Mouse (Mus musculus) bone marrow macrophage, adult 2 months (primary cell): ENCODE measurements around the gene Vmn1r204. TPM values are rescaled to one million over a fixed set of nuclear protein-coding genes. Genes with fewer than 3 reads are reported as not detected.
"Not testable (repeated sequence)": the region's sequence is repeated elsewhere in the genome, so short reads cannot be mapped to it uniquely, and the experiment has no call there.

ENCODE experiments used
- H3K27ac ChIP-seq: 2 replicates; pipeline ENCODE4 v1.5.1; 2012; ENCODE audit warnings: low read depth, low read length; ENCODE audit not compliant: insufficient read depth
- H3K4me1 ChIP-seq: 2 replicates; pipeline ENCODE4 v1.6.1; 2012; ENCODE audit warnings: low read length; ENCODE audit not compliant: control insufficient read depth, insufficient read depth
- H3K4me3 ChIP-seq: 2 replicates; pipeline ENCODE4 v1.5.1; 2012; ENCODE audit warnings: mild to moderate bottlenecking, low read length, moderate library complexity; ENCODE audit not compliant: insufficient read depth
- CTCF ChIP-seq: IDR thresholded peaks from 2 replicates; pipeline ENCODE4 v1.5.1; 2012; ENCODE audit warnings: low read depth, mild to moderate bottlenecking, low read length, moderate library complexity
- POLR2A ChIP-seq: IDR thresholded peaks from 2 replicates; pipeline ENCODE4 v1.6.1; 2012; ENCODE audit warnings: mild to moderate bottlenecking, low read depth, low read length, borderline replicate concordance
- polyA plus RNA-seq: library from polyadenylated mRNA; stranded (reverse); fragments of >200 nt; gene quantifications from 2 replicates; pipeline ENCODE4 v1.2.4, GENCODE M21; 2012; ENCODE audit not compliant: missing spikeins, insufficient read depth, insufficient read length

The Vmn1r204 gene
- not detected in 2 replicates for polyA plus RNA-seq

- not testable (repeated sequence) for H3K4me1 ChIP-seq, H3K27ac ChIP-seq, H3K4me3 ChIP-seq
Measured at GRCm38 (mm10) chr13:22552898-22553297, at the start of gene Vmn1r204. Gene Vmn1r204 (plus strand): TSS chr13:22553198.

GRCm38 (mm10) chr13:22505281-22505680 is 47.7 kb upstream of the Vmn1r204 start, which contains the start of gene Vmn1r202:
Gene Vmn1r202 (minus strand): TSS chr13:22505381.
- TF ChIP-seq POLR2A (no peak), CTCF (no peak)
- H3K27ac ChIP-seq: no peak within 1 kb of the TSS
- H3K4me1 ChIP-seq: no peaks in the 10 kb centered on the region
- no peak within 1 kb of the TSS for H3K4me3 ChIP-seq

DNA sequence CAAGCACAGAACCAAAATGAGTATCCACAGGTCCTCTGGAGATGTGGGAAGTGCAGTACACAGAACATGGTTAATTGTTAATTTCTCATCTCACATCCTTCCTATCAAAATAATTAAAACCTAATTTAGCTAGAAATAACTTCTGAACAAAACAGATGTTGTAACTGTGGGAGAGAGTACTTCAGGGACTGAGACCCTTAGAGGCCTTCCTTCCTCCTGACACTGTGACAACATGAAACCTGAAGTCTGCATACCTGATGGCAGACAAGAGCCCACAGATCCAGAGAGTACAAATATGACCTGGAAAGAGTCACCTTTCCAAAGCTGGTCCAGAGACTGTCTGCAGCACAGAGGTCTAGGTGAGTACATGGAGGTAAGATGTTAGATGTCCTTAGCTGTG is 35.2 kb upstream of the Vmn1r204 start, which contains the start of gene Vmn1r203:
TSS of gene Vmn1r203 (plus strand) at position 301 of the 400 bp plus-strand sequence.
- no peaks in the 10 kb centered on the region for H3K4me1 ChIP-seq
- no peak within 1 kb of the TSS for H3K27ac ChIP-seq
- no peak for TF ChIP-seq POLR2A
- no peak within 1 kb of the TSS for H3K4me3 ChIP-seq

- not testable (repeated sequence) for H3K27ac ChIP-seq, H3K4me3 ChIP-seq, H3K4me1 ChIP-seq
Measured at GRCm38 (mm10) chr13:22574911-22575310, 21.9 kb downstream of the Vmn1r204 start.

DNA sequence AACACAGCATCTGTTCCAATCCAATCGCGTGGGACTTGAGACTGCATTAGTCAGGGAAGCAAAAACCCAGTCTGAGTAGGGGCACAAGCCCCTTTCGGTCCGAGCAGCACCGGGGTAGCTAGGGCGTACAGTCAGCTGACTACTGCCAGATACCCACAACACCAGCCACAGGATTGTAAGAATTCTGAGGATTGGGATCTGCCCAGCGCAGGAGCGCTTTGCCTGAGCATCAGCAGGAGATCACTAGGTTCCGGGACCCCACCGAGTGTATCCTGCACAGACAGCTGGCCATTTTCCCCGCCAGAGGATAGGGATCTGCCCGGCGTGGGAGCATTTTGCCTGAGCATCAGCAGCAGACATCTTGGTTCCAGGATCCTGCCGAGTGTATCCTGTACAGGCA is 30.3 kb downstream of the Vmn1r204 start:
- not testable (repeated sequence) for H3K4me3 ChIP-seq, H3K27ac ChIP-seq, H3K4me1 ChIP-seq

DNA sequence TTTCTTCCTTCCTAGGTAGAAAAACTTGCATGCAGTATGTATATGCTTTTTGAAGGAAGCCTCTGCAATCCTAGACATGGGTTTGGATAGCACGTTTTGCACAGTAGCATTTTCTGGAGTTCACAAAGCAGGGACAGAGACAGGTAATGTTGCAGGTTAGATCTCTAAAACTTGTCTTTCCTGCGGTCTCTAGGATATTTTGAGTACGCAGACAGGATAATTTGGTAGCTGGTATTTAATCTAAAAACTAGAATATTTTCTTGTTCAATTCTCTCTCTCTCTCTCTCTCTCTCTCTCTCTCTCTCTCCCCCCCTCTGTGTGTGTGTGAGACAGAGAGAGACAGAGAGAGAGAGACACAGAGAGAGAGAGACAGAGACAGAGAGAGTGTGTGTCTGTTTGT is 39.9 kb downstream of the Vmn1r204 start, which contains the start of gene Vmn1r205:
TSS of gene Vmn1r205 (minus strand) at position 101 of the 400 bp plus-strand sequence.
- TF ChIP-seq CTCF (no peak), POLR2A (no peak)
- H3K27ac ChIP-seq: no peak within 1 kb of the TSS
- no peaks in the 10 kb centered on the region for H3K4me1 ChIP-seq

More for the DNA sequence above, 39.9 kb downstream of the Vmn1r204 start, which contains the start of gene Vmn1r205:
- H3K4me3 ChIP-seq: no peak within 1 kb of the TSS

Other genes with a start within 250 kb of the Vmn1r204 start
- gene Vmn1r197, start 228.6 kb upstream of the Vmn1r204 start, polyA plus RNA-seq: not detected in 2 replicates
- not detected in 2 replicates for gene Vmn1r198, start 202.8 kb upstream of the Vmn1r204 start, polyA plus RNA-seq
- not detected in 2 replicates for gene Vmn1r199, start 173.4 kb upstream of the Vmn1r204 start, polyA plus RNA-seq
- gene Vmn1r200, start 162.8 kb upstream of the Vmn1r204 start, polyA plus RNA-seq: not detected in 2 replicates
- gene Vmn1r201, start 81.3 kb upstream of the Vmn1r204 start, polyA plus RNA-seq: not detected in 2 replicates
- not detected in 2 replicates for gene Vmn1r202, start 47.8 kb upstream of the Vmn1r204 start, polyA plus RNA-seq
- not detected in 2 replicates for gene Vmn1r203, start 35.1 kb upstream of the Vmn1r204 start, polyA plus RNA-seq
- gene Vmn1r205, start 39.8 kb downstream of the Vmn1r204 start, polyA plus RNA-seq: not detected in 2 replicates
- 0.31 TPM in 1 of 2 replicates, not detected in the other for gene Vmn1r206, start 71.1 kb downstream of the Vmn1r204 start, polyA plus RNA-seq
- 0.20 TPM in 1 of 2 replicates, not detected in the other for gene Vmn1r207-ps, start 176.4 kb downstream of the Vmn1r204 start, polyA plus RNA-seq
- gene Vmn1r208, start 224.2 kb downstream of the Vmn1r204 start, polyA plus RNA-seq: 0.33 TPM in 1 of 2 replicates, not detected in the other